Mouse (Mus musculus) mouse trophoblast stem cell (cell line): ENCODE measurements around the gene Tsen34.

ENCODE experiments used
- in situ Hi-C, 2 experiments: fragments of 300-500 bp; cut with MseI, MboI; formaldehyde crosslinking; loops; 2 replicates in 1 of 2; 3 replicates in 1 of 2; pipeline ENCODE4 v1.15.1; 2025

Tsen34 gene

DNA sequence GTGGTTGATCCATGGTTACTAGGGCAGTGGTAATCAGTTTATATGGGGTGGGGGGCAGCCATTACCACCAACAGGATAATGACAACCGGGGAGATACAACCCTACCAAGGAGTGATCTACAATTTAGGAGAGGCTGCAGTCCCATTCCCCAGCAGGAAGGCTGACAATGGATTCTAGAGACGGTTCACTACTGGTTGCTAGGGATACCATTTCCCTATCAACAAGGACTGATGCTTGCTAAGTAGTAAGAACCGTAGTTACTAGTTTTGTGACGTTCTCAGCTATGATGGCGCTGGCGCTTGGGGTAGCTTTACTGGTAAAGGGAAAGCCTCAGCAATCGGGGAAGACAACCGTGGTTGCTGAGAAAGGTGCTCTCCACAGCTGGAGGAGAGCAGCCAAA lies 8.0 kb upstream of the Tsen34 start:
- in situ Hi-C loops, result loop anchor here in 1 of 2 experiments (10.0 to 25.0 kb wide), 2 partner anchors 130 to 228 kb away; partner anchors contain the start of gene Lilra6

GRCm38 (mm10) chr7:3685400-3686187 lies 7.1 kb upstream of the Tsen34 start:
- in situ Hi-C loops, result loop anchor here in 1 of 2 experiments (10.0 to 25.0 kb wide), 2 partner anchors 129 to 227 kb away; partner anchors contain the start of gene Lilra6

DNA sequence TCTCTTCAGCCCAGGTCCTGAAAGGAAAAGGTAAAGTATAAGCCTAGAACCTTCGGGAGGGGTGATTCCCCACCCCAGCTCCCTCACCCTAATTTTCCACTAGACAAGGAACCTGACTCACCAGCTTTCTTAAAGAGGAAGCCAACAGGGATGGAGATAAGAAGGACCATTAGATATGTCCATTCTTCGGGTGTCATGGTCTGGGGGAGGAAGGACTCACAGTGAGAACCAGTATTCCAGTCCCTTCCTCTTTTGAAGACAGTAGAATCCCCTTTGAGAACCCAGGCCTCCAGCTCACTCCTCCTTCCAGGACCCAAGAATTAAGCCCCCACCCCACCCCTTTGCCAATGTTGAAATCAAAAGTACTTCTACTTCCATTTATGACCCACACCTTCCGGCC lies 744 bp upstream of the Tsen34 start:
- in situ Hi-C loops, result loop anchor here in 1 of 2 experiments (25.0 kb wide), 1 partner anchor 220 kb away; the partner anchor contains the start of gene Lilra6

DNA sequence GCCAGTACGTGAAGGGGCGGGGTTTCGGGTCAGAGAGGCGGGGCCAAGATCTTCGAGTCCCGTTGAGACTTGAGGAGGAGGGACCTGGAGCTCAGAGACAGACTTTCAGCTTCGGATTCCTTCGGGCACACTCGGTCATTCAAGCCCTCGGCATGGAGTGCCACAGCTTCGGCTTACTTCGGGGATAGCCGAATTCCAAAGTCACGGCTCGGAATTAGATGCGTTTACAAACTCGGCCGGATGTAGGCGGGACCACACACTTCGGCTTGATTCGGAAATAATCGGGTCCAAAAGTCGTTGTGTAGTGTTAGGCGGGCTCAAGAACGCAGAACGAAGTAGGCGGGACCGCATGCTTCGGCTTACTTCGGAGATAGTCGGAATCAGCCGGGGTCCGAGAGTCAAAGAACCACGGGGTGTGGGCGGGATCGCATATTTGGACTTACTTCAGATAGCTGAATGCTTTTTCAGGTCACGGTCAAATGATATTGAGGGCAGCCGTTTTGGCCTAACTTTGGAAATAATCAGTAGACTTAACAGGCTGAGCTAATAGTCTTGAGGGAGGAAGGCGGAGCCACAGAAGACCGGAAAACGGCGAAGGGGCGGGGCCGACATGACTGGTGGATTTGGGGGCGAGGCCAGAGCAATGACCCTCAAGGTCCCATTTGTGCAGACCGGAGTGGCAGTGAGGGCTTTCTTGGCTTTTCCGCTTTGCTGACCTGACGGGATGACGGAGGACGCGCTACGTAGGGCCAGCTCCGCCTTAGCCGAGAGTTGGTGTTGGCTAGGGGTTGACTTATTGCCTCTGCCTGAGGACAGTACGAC lies 535 bp downstream of the Tsen34 start, which contains the start of gene Mboat7:
Gene Mboat7 (minus strand): TSS at position 537 of the 822 bp plus-strand sequence.
- in situ Hi-C loops, result loop anchor here in 1 of 2 experiments (25.0 kb wide), 1 partner anchor 219 kb away; the partner anchor contains the start of gene Lilra6

GRCm38 (mm10) chr7:3693809-3694075 lies 1.1 kb downstream of the Tsen34 start:
- in situ Hi-C loops, result loop anchor here in 1 of 2 experiments (25.0 kb wide), 1 partner anchor 219 kb away; the partner anchor contains the start of gene Lilra6

- in situ Hi-C loops, result loop anchor here in 1 of 2 experiments (25.0 kb wide), 1 partner anchor 218 kb away; the partner anchor contains the start of gene Lilra6
Observed at GRCm38 (mm10) chr7:3694076-3694948, 1.6 kb downstream of the Tsen34 start.

DNA sequence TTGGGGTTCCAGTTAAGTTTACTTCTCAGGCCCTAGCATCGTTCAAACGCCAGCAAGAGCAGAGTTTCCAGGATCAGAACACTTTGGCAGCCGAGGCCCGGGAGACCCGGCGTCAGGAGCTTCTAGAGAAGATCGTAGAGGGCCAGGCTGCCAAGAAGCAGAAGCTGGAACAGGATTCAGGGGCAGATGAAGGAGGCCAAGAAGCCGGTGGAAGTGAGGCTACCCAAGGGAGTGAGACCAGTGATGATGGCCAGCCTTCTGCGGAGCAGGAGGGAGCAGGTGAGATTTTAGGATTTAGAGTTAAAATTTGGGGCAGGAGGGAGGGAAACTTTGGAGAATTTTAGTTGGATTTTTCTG lies 2.3 kb downstream of the Tsen34 start:
- in situ Hi-C loops, result loop anchor here in 1 of 2 experiments (25.0 kb wide), 1 partner anchor 217 kb away; the partner anchor contains the start of gene Lilra6

GRCm38 (mm10) chr7:3698471-3698870 lies 5.8 kb downstream of the Tsen34 start:
- in situ Hi-C loops, result loop anchor here in 1 of 2 experiments (25.0 kb wide), 1 partner anchor 214 kb away; the partner anchor contains the start of gene Lilra6

- in situ Hi-C loops, result loop anchor here (10.0 to 25.0 kb wide), 5 partner anchors 59 to 784 kb away; partner anchors contain the start of genes Cnot3 (in 1 of the 2), Eps8l1 (in 1 of the 2) and Leng8 (in 1 of the 2)
Observed at GRCm38 (mm10) chr7:3703148-3703878, 10.7 kb downstream of the Tsen34 start.

DNA sequence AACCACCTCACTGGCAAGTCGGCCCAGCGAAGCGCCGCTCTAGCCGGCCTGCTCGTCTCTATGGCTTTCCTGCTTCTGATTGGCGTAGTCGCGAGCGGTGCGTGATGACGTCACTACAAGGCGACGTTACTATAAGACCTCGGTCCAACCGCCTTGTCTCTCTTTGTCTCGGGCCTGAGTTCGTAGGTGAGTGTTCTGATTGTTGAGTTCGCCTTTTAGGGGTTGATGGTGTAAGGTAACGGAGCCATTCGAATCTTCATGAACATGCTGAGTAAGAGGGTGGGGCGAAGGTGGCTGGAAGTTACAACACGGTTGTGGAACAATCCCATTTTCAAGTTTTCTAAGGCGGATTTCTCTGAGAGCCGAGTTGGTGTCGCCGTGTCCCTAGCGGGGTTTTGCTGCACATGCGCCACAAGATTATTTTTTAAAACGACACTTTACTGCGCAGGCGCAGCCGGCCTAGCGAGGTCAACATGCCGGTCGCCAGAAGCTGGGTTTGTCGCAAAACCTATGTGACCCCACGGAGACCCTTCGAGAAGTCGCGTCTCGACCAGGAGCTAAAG lies 11.3 kb downstream of the Tsen34 start, which contains the start of gene Rps9:
Gene Rps9 (plus strand): TSS at position 115 of the 563 bp plus-strand sequence.
- in situ Hi-C loops, result loop anchor here (10.0 to 25.0 kb wide), 5 partner anchors 59 to 783 kb away; partner anchors contain the start of genes Cnot3 (in 1 of the 2), Eps8l1 (in 1 of the 2) and Leng8 (in 1 of the 2)

GRCm38 (mm10) chr7:3704475-3704874 lies 11.8 kb downstream of the Tsen34 start:
- in situ Hi-C loops, result loop anchor here (10.0 to 25.0 kb wide), 5 partner anchors 60 to 783 kb away; partner anchors contain the start of genes Cnot3 (in 1 of the 2), Eps8l1 (in 1 of the 2) and Leng8 (in 1 of the 2)

DNA sequence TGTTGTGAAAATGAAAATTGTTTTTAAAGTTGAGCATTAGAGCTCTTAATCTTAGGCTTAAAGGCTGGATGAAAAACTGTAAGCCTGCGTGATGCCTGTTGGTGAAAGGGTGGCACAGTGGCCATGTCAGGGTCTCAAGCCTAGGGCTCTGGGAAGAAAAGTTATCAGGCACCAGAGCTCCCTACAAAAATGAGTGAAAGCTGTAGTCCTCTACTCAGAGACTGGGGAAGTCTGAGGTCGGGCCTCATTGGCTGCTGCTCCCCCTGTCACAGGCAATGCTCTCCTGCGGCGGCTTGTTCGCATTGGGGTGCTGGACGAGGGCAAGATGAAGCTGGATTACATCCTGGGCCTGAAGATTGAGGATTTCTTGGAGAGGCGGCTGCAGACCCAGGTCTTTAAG lies 12.8 kb downstream of the Tsen34 start:
- in situ Hi-C loops, result loop anchor here (10.0 to 25.0 kb wide), 5 partner anchors 61 to 782 kb away; partner anchors contain the start of genes Cnot3 (in 1 of the 2), Eps8l1 (in 1 of the 2) and Leng8 (in 1 of the 2)

DNA sequence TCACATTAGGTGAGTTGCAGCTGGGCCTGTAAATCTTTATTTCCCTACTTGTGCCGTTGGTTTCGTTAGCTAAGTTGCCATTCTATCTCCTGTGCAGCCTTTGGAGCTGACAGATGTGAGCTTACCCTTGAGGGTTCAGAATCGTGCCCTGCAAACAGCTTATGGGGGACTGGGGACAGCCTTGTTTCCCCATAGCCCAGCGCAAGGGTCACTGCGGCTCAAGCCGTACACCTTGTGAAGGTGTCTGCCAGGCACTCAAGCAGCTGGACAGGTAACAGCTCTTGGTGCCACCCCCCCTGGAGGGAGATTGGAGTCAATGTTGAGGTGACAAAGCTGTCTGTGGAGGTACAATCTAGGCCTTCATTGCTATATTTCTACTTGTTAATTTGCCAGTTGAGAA lies 13.2 kb downstream of the Tsen34 start:
- in situ Hi-C loops, result loop anchor here (10.0 to 25.0 kb wide), 5 partner anchors 61 to 781 kb away; partner anchors contain the start of genes Cnot3 (in 1 of the 2), Eps8l1 (in 1 of the 2) and Leng8 (in 1 of the 2)

- in situ Hi-C loops, result loop anchor here (10.0 to 25.0 kb wide), 5 partner anchors 62 to 781 kb away; partner anchors contain the start of genes Cnot3 (in 1 of the 2), Eps8l1 (in 1 of the 2) and Leng8 (in 1 of the 2)
Observed at GRCm38 (mm10) chr7:3706343-3706934, 13.8 kb downstream of the Tsen34 start.

DNA sequence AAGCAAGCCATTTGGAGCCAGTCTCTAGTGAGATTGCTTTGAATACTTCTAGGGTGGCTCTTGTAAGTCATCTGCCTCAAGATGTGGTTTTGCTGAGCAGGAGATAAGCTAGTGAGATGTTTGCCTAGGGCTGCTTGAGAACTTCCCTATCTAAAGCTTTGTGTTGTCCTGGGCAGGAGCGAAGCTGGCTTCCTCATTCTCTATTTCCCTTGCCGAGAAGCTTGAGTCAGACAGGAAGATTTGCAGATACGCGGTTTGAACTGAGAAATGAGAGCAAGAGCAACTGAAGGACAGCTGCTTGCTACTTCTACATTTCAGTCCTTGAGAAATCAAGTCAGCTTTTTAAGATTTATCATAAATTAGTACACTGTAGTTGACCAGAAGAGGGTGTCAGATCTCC lies 14.4 kb downstream of the Tsen34 start:
- in situ Hi-C loops, result loop anchor here (10.0 to 25.0 kb wide), 5 partner anchors 62 to 780 kb away; partner anchors contain the start of genes Cnot3 (in 1 of the 2), Eps8l1 (in 1 of the 2) and Leng8 (in 1 of the 2)

GRCm38 (mm10) chr7:3707568-3708413 lies 15.1 kb downstream of the Tsen34 start:
- in situ Hi-C loops, result loop anchor here (10.0 to 25.0 kb wide), 5 partner anchors 63 to 780 kb away; partner anchors contain the start of genes Cnot3 (in 1 of the 2), Eps8l1 (in 1 of the 2) and Leng8 (in 1 of the 2)

GRCm38 (mm10) chr7:3708447-3708980 lies 15.9 kb downstream of the Tsen34 start:
- in situ Hi-C loops, result loop anchor here (10.0 to 25.0 kb wide), 5 partner anchors 64 to 779 kb away; partner anchors contain the start of genes Cnot3 (in 1 of the 2), Eps8l1 (in 1 of the 2) and Leng8 (in 1 of the 2)
